Mouse (Mus musculus): Measurements from ENCODE around the gene Bcr. TPM values are rescaled to one million over a fixed set of nuclear protein-coding genes. Genes with fewer than 3 reads are reported as not detected.
A peak's percentile ranks its signal among the peaks of the same experiment; 100 is the strongest.

Gene Bcr
- polyA plus RNA-seq, 1 experiment from 2014 or later: 7.6 TPM

DNA sequence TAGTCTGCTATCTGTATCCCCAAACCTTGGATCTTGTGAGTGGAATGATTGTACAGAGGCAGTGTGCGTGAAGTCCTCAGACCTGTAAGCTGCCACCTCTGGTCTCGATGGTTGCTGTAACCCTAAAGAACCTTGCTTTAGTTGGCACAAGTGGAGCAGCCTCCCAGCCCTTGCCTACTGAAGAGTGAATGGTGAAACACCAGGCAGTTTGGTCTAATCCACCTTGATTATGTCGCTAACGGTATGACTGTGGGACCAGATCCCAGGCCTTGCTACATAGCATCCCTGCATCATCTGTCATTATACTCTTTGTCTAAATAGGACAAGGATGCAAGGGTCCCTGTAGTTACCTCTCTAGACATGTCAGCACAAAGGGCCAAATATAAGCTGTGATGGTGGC is 106.2 kb downstream of the Bcr start:
- no peaks in the 10 kb centered on the region for H3K27me3 ChIP-seq (ENCODE audit: control insufficient read depth, insufficient read depth, low read length)
- no peaks in the 10 kb centered on the region for H3K4me1 ChIP-seq (ENCODE audit: control insufficient read depth, insufficient read depth, low read length)
- H3K4me2 ChIP-seq: no peak overlapping the region
- WGBS: 94% methylated on average over 4 of the region's 4 CpGs
- no peak overlapping the region for H3K4me3 ChIP-seq (ENCODE audit: low read depth, low read length)
- no peak overlapping the region for H3K27ac ChIP-seq (ENCODE audit: low read depth, low read length)
- no peak overlapping the region for H3K9ac ChIP-seq (ENCODE audit: low read length)
- no peak for ATAC-seq (ENCODE audit: low FRiP score)
- H3K36me3 ChIP-seq (ENCODE audit: control insufficient read depth, insufficient read depth, low read length): peaks cover 9% of the 10 kb centered on the region
- H3K9me3 ChIP-seq (ENCODE audit: control insufficient read depth, low read length): no peaks in the 10 kb centered on the region
- peak; percentile 75 for DNase-seq (ENCODE audit: low spot score, missing footprints)

GRCm38 (mm10) chr10:75170207-75170850 is 109.9 kb downstream of the Bcr start:
- ATAC-seq (ENCODE audit: low FRiP score) (no peak), DNase-seq (ENCODE audit: low spot score, missing footprints) (no peak)
- no peaks in the 10 kb centered on the region for H3K9me3 ChIP-seq (ENCODE audit: control insufficient read depth, low read length)
- no peaks in the 10 kb centered on the region for H3K4me1 ChIP-seq (ENCODE audit: control insufficient read depth, insufficient read depth, low read length)
- H3K4me3 ChIP-seq (ENCODE audit: low read depth, low read length): no peak overlapping the region
- H3K4me2 ChIP-seq: no peak overlapping the region
- H3K27me3 ChIP-seq (ENCODE audit: control insufficient read depth, insufficient read depth, low read length): no peaks in the 10 kb centered on the region
- no peak overlapping the region for H3K9ac ChIP-seq (ENCODE audit: low read length)
- WGBS: 83% methylated on average over 12 of the region's 12 CpGs
- peaks cover 6% of the 10 kb centered on the region for H3K36me3 ChIP-seq (ENCODE audit: control insufficient read depth, insufficient read depth, low read length)
- H3K27ac ChIP-seq (ENCODE audit: low read depth, low read length): no peak overlapping the region

DNA sequence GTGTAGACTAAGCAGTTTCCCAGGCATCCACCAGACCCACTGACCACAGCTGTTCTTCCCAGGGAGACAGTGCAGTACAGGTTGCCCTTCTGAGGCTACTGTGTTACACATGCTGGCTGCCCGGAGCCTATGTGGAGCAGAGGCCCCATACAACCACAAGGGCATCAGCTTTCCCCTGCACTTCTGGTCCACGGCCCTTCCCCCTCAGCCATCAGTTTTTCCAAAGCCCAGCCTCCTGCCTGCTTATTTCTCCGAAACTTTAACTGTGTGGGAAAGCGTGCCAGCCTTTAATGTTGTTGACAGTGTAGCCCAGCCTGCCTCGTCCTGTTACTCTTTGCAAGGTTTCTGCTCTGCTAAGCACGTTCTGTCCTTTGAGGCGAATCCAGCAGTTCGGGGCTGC is 112.7 kb downstream of the Bcr start:
- H3K9ac ChIP-seq (ENCODE audit: low read length): no peak overlapping the region
- no peaks in the 10 kb centered on the region for H3K4me1 ChIP-seq (ENCODE audit: control insufficient read depth, insufficient read depth, low read length)
- no peak overlapping the region for H3K4me2 ChIP-seq
- no peaks in the 10 kb centered on the region for H3K27me3 ChIP-seq (ENCODE audit: control insufficient read depth, insufficient read depth, low read length)
- H3K27ac ChIP-seq (ENCODE audit: low read depth, low read length): no peak overlapping the region
- DNase-seq (ENCODE audit: low spot score, missing footprints): no peak
- no peak overlapping the region for H3K4me3 ChIP-seq (ENCODE audit: low read depth, low read length)
- no peaks in the 10 kb centered on the region for H3K9me3 ChIP-seq (ENCODE audit: control insufficient read depth, low read length)
- no peak for ATAC-seq (ENCODE audit: low FRiP score)
- peaks cover 8% of the 10 kb centered on the region for H3K36me3 ChIP-seq (ENCODE audit: control insufficient read depth, insufficient read depth, low read length)
- 79% methylated on average over 8 of the region's 8 CpGs for WGBS

- Histone ChIP-seq H3K27me3 (ENCODE audit: control insufficient read depth, insufficient read depth, low read length) (no peaks in the 10 kb centered on the region), H3K9me3 (ENCODE audit: control insufficient read depth, low read length) (no peaks in the 10 kb centered on the region), H3K4me1 (ENCODE audit: control insufficient read depth, insufficient read depth, low read length) (no peaks in the 10 kb centered on the region), H3K36me3 (ENCODE audit: control insufficient read depth, insufficient read depth, low read length) (peaks cover 10% of the 10 kb centered on the region; the same call in 1 of the 2 replicates), H3K27ac (ENCODE audit: low read depth, low read length) (no peak overlapping the region), H3K4me2 (no peak overlapping the region), H3K4me3 (ENCODE audit: low read depth, low read length) (no peak overlapping the region), H3K9ac (ENCODE audit: low read length) (no peak overlapping the region)
- no peak for ATAC-seq (ENCODE audit: low FRiP score)
- 79% methylated on average over 12 of the region's 12 CpGs for WGBS
- no peak for DNase-seq (ENCODE audit: low spot score, missing footprints)
These were observed 113.3 kb downstream of the Bcr start for GRCm38 (mm10) chr10:75173712-75174111.

DNA sequence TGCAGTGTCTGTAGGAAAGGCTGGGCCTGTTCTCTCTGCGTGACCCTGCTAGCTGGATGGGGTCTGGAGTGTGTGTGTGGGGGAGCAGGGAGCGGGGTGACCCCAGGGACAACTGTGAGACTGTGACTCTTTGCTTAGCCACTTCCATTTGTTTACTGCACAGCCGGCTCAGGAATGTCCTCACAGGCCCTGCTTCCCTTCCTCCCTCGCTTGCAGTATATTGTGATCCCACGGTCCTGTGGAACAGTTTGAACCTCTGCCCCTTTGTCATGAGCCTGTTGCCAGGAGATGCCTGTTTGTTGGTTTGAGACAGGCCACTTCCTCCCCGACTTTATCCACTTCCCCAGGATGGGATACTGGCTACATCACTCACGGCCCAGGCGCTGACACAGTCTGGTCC is 116.1 kb downstream of the Bcr start:
- WGBS: 81% methylated on average over 8 of the region's 8 CpGs

DNA sequence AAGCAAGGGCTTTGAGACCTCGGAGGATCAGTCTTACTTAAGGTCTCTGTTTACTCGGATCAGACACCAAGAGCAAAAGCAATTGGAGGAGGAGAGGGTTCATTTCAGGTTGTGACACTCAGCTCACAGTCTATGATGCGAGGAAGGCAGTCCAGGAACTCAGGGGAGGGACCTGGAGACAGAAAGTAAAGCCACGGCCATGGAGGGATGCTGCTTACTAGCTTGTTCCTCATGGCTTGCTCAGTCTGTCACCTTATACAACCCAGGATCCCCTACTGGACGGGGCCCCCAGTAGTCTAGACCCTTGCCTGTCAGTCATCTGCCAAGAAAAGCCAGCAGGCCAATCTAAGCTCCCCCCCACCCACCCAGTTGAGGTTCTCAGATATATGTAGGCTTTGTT is 118.5 kb downstream of the Bcr start:
- Histone ChIP-seq H3K4me3 (ENCODE audit: low read depth, low read length) (no peak overlapping the region), H3K4me2 (no peak overlapping the region), H3K9ac (ENCODE audit: low read length) (no peak overlapping the region), H3K36me3 (ENCODE audit: control insufficient read depth, insufficient read depth, low read length) (peaks cover 14% of the 10 kb centered on the region), H3K27me3 (ENCODE audit: control insufficient read depth, insufficient read depth, low read length) (no peaks in the 10 kb centered on the region), H3K9me3 (ENCODE audit: control insufficient read depth, low read length) (no peaks in the 10 kb centered on the region), H3K27ac (ENCODE audit: low read depth, low read length) (no peak overlapping the region), H3K4me1 (ENCODE audit: control insufficient read depth, insufficient read depth, low read length) (no peaks in the 10 kb centered on the region)
- no peak for DNase-seq (ENCODE audit: low spot score, missing footprints)
- ATAC-seq (ENCODE audit: low FRiP score): no peak
- 88% methylated on average over 5 of the region's 5 CpGs for WGBS

More for the DNA sequence above, 116.1 kb downstream of the Bcr start:
- ATAC-seq (ENCODE audit: low FRiP score) (no peak), DNase-seq (ENCODE audit: low spot score, missing footprints) (no peak)
- H3K4me2 ChIP-seq: no peak overlapping the region
- no peak overlapping the region for H3K27ac ChIP-seq (ENCODE audit: low read depth, low read length)
- H3K27me3 ChIP-seq (ENCODE audit: control insufficient read depth, insufficient read depth, low read length): no peaks in the 10 kb centered on the region
- peaks cover 14% of the 10 kb centered on the region for H3K36me3 ChIP-seq (ENCODE audit: control insufficient read depth, insufficient read depth, low read length)
- no peaks in the 10 kb centered on the region for H3K4me1 ChIP-seq (ENCODE audit: control insufficient read depth, insufficient read depth, low read length)
- H3K4me3 ChIP-seq (ENCODE audit: low read depth, low read length): no peak overlapping the region
- no peaks in the 10 kb centered on the region for H3K9me3 ChIP-seq (ENCODE audit: control insufficient read depth, low read length)
- no peak overlapping the region for H3K9ac ChIP-seq (ENCODE audit: low read length)

- Histone ChIP-seq H3K4me3 (ENCODE audit: low read depth, low read length) (no peak overlapping the region), H3K27me3 (ENCODE audit: control insufficient read depth, insufficient read depth, low read length) (no peaks in the 10 kb centered on the region), H3K9ac (ENCODE audit: low read length) (no peak overlapping the region), H3K27ac (ENCODE audit: low read depth, low read length) (no peak overlapping the region), H3K4me2 (no peak overlapping the region), H3K4me1 (ENCODE audit: control insufficient read depth, insufficient read depth, low read length) (no peaks in the 10 kb centered on the region), H3K9me3 (ENCODE audit: control insufficient read depth, low read length) (no peaks in the 10 kb centered on the region), H3K36me3 (ENCODE audit: control insufficient read depth, insufficient read depth, low read length) (peaks cover 12% of the 10 kb centered on the region)
- peak; percentile 90 for DNase-seq (ENCODE audit: low spot score, missing footprints)
- 63% methylated on average over 14 of the region's 14 CpGs for WGBS
- peak; percentile 60; the same call in 1 of the 2 replicates for ATAC-seq (ENCODE audit: low FRiP score)
These were observed 121.9 kb downstream of the Bcr start for GRCm38 (mm10) chr10:75182151-75182774.

DNA sequence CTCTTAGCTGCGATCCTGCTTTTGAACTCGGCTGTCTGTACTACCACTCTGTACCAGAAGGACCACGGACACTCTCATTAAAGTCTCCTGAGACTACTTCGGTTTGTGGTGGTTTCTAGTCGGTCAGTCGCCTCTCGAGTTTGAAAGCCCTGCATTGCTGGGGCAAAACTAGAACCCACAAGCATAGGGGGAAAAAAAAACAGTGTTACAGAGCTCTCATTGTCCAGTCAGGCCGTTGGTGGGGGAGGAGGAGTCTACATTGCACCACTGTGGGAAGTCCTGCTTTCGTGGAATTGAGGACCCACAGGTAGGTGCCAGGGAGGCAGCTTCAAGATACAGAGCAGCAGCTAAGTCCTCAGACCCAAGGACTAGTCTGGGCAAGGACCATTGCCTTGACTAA is 124.4 kb downstream of the Bcr start:
- ATAC-seq (ENCODE audit: low FRiP score) (no peak), DNase-seq (ENCODE audit: low spot score, missing footprints) (no peak)
- H3K36me3 ChIP-seq (ENCODE audit: control insufficient read depth, insufficient read depth, low read length): peaks cover 9% of the 10 kb centered on the region
- H3K4me1 ChIP-seq (ENCODE audit: control insufficient read depth, insufficient read depth, low read length): no peaks in the 10 kb centered on the region
- H3K9ac ChIP-seq (ENCODE audit: low read length): no peak overlapping the region
- H3K9me3 ChIP-seq (ENCODE audit: control insufficient read depth, low read length): no peaks in the 10 kb centered on the region
- H3K4me3 ChIP-seq (ENCODE audit: low read depth, low read length): no peak overlapping the region
- 92% methylated on average over 9 of the region's 9 CpGs for WGBS
- H3K4me2 ChIP-seq: no peak overlapping the region
- H3K27me3 ChIP-seq (ENCODE audit: control insufficient read depth, insufficient read depth, low read length): no peaks in the 10 kb centered on the region
- no peak overlapping the region for H3K27ac ChIP-seq (ENCODE audit: low read depth, low read length)

- Histone ChIP-seq H3K27me3 (ENCODE audit: control insufficient read depth, insufficient read depth, low read length) (no peaks in the 10 kb centered on the region), H3K36me3 (ENCODE audit: control insufficient read depth, insufficient read depth, low read length) (no peaks in the 10 kb centered on the region), H3K27ac (ENCODE audit: low read depth, low read length) (no peak overlapping the region), H3K4me3 (ENCODE audit: low read depth, low read length) (no peak overlapping the region), H3K9me3 (ENCODE audit: control insufficient read depth, low read length) (no peaks in the 10 kb centered on the region), H3K4me1 (ENCODE audit: control insufficient read depth, insufficient read depth, low read length) (no peaks in the 10 kb centered on the region), H3K9ac (ENCODE audit: low read length) (no peak overlapping the region), H3K4me2 (no peak overlapping the region)
- 66% methylated on average over 6 of the region's 6 CpGs for WGBS
- DNase-seq (ENCODE audit: low spot score, missing footprints): no peak
- ATAC-seq (ENCODE audit: low FRiP score): no peak
These were observed 126.2 kb downstream of the Bcr start for GRCm38 (mm10) chr10:75186551-75186950.

Data from midbrain, embryonic 11.5 days (tissue).